Comparison of ENCODE assay signal across 8 mouse cellular contexts in the genomic region with DNA sequence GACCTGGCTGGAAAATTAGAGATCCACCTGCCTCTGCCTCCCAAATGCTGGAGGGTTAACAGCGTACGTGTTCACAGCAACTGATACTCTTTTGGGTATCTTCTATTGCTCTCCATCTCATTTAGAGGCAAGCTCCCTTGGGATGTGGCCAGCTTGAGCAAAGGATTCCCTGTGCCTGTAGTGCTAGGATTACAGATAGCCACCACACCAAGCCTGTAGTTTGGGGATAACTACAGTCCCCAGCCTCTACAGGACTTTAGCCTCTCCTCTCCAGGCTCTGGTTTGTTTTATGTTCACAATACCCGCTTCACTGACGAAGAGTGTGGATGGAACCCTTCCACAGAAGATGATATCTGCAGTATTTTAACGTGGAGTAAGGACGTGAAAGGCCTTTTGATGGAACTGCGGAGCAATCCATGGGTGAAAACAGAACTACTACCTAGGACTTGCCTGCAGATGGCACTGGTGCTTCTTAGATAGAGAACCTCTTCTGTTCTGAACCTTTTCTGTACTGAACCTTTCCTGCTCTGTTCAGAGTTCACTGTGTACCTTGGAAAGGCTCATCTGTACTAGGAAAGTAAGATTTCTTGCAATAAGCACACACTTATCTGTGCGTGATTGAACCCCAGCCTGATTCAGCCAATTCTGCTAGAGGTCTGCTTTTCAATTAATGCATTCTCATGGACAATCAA.
DNase-seq lines count a peak whose midpoint lies in the region; ATAC-seq and TF ChIP-seq lines count a peak whose summit lies in the region.

No protein-coding gene starts in this region.

- no peak; the same call in 1 of the 2 replicates for ATAC-seq in embryonic facial prominence, embryonic 11.5 days (replicated peaks; ENCODE audit: insufficient number of reproducible peaks, low FRiP score, low TSS enrichment, low read depth)
- ATAC-seq in intestine, embryonic 16.5 days, result peak; percentile 86

- H3K27me3 ChIP-seq in E14TG2a.4 (ENCODE audit: insufficient read depth, low read length), result no peaks in the 10 kb centered on the region
- H3K27me3 ChIP-seq in embryonic facial prominence, embryonic 11.5 days (ENCODE audit: control insufficient read depth, insufficient read depth, low read length), result no peaks in the 10 kb centered on the region
- H3K27me3 ChIP-seq in intestine, embryonic 16.5 days (replicated peaks; ENCODE audit: control insufficient read depth, insufficient read depth, low read length), result no peaks in the 10 kb centered on the region

- no peaks in the 10 kb centered on the region for H3K4me1 ChIP-seq in E14TG2a.4 (replicated peaks; ENCODE audit: low read depth, low read length)
- H3K4me1 ChIP-seq in embryonic facial prominence, embryonic 11.5 days (ENCODE audit: control insufficient read depth, insufficient read depth, low read length), result no peaks in the 10 kb centered on the region
- H3K4me1 ChIP-seq in intestine, embryonic 16.5 days (ENCODE audit: control insufficient read depth, insufficient read depth, low read length), result no peaks in the 10 kb centered on the region

- no peak overlapping the region for H3K27ac ChIP-seq in embryonic facial prominence, embryonic 11.5 days (replicated peaks; ENCODE audit: low read depth, low read length)
- H3K27ac ChIP-seq in intestine, embryonic 16.5 days (ENCODE audit: low read length), result no peak overlapping the region

- peak; percentile 21 for TF ChIP-seq CTCF in E14TG2a.4 (conservative IDR thresholded peaks at IDR 0.05; ENCODE audit: low read length)

- intact Hi-C loops in left cerebral cortex, postnatal 10 days (cut with DNase I), result loop anchor here (10.0 kb wide), 1 partner anchor 1823 kb away; a partner anchor contains a TSS

- WGBS in embryonic facial prominence, embryonic 11.5 days, result 45% methylated on average over 8 of the region's 8 CpGs
- 46% methylated on average over 8 of the region's 8 CpGs for whole genome bisulfite sequencing in intestine, embryonic 16.5 days

- peak; percentile 46 for DNase-seq in Muller cell, postnatal 12 days (ENCODE audit: inconsistent ontology term)
- peak; percentile 78 for DNase-seq in embryonic facial prominence, embryonic 11.5 days (ENCODE audit: low spot score)
- peak; percentile 46 to 74 for DNase-seq in left cerebral cortex, postnatal 10 days (ENCODE audit: extremely low spot score in 1 of 2, low spot score in 2 of 2)
- DNase-seq in right cerebral cortex, postnatal 10 days (ENCODE audit: low spot score in 2 of 2), result peak; percentile 74 to 83
- DNase-seq in testis, postnatal 14 days (ENCODE audit: low spot score), result no peak
- no peak for DNase-seq in ovary, postnatal 10 days (ENCODE audit: low spot score)

- H3K36me3 ChIP-seq in E14TG2a.4 (ENCODE audit: insufficient read depth, low read length), result no peaks in the 10 kb centered on the region
- no peaks in the 10 kb centered on the region for H3K36me3 ChIP-seq in embryonic facial prominence, embryonic 11.5 days (replicated peaks; ENCODE audit: control insufficient read depth, insufficient read depth, low read depth, low read length)
- no peaks in the 10 kb centered on the region for H3K36me3 ChIP-seq in intestine, embryonic 16.5 days (ENCODE audit: control insufficient read depth, insufficient read depth, low read length)

- no peak overlapping the region for H3K4me3 ChIP-seq in E14TG2a.4 (replicated peaks; ENCODE audit: low read length)
- H3K4me3 ChIP-seq in embryonic facial prominence, embryonic 11.5 days (ENCODE audit: low read depth, low read length), result no peak overlapping the region
- no peak overlapping the region for H3K4me3 ChIP-seq in intestine, embryonic 16.5 days (ENCODE audit: low read length)

- no peaks in the 10 kb centered on the region for H3K9me3 ChIP-seq in E14TG2a.4 (ENCODE audit: low read length)
- H3K9me3 ChIP-seq in embryonic facial prominence, embryonic 11.5 days (replicated peaks; ENCODE audit: control insufficient read depth, low read length), result no peaks in the 10 kb centered on the region
- no peaks in the 10 kb centered on the region for H3K9me3 ChIP-seq in intestine, embryonic 16.5 days (ENCODE audit: control insufficient read depth, low read length)

- H3K4me2 ChIP-seq in embryonic facial prominence, embryonic 11.5 days (ENCODE audit: low read depth, low read length), result no peak overlapping the region
- H3K4me2 ChIP-seq in intestine, embryonic 16.5 days (ENCODE audit: low read depth, low read length), result no peak overlapping the region

- H3K9ac ChIP-seq in embryonic facial prominence, embryonic 11.5 days (replicated peaks; ENCODE audit: low read length), result no peak overlapping the region
- H3K9ac ChIP-seq in intestine, embryonic 16.5 days (ENCODE audit: low read depth, low read length), result no peak overlapping the region

Comparison
In these comparisons a context has a peak if more than half of its experiments do, and no peak if none do; other contexts are left out.
1. DNase-seq: peak in Muller cell, postnatal 12 days (single experiment), embryonic facial prominence, embryonic 11.5 days (single experiment), left cerebral cortex, postnatal 10 days (2 of 2) and right cerebral cortex, postnatal 10 days (2 of 2); none in testis, postnatal 14 days (single experiment) and ovary, postnatal 10 days (single experiment).